Mouse (Mus musculus) heart, postnatal 0 days (tissue): ENCODE results near the gene Cask.

Experiments
- CTCF ChIP-seq: IDR thresholded peaks from 2 replicates; pipeline ENCODE4 v1.5.1; 2016; ENCODE audit warnings: antibody characterized with exemption, control low read depth, low read depth
- EP300 ChIP-seq: IDR thresholded peaks from 2 replicates; pipeline ENCODE4 v1.6.1; 2016; ENCODE audit warnings: antibody characterized with exemption, low read depth

DNA sequence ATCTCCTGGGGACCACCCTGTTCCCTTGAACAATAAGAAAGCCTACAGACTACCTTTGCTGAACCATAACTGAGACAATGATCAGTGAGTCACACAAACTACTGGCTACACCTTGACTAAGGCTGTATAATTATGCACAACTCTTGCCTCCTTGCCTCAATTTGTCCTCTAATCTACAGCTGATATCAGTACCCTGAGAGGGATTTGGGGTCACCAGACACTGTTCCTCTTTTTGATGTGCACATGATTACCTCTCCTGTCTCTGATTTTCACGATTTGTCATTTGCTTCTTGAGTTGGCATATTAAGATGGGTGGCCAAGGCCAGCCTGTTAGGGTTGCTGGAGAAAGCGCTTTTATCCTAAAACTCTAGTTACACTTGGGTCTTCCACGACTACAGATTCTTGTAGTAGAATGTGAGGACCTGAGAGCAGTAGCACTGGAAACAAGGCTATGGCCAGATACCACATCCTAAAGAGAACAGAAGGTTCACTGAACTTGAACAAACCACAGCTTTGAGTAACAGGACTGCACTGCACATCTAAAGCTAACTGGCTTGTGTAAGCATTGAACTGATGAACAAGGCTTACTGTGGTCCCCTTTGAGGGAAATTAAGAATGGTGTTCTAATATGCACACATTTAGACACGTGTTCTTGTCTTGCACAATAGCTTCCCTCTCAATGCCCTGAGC is 191.8 kb downstream of the Cask start:
- no peak for TF ChIP-seq EP300
- no peak for TF ChIP-seq CTCF
